In genomic region chr7:125829121-125829666, GRCm38 (mm10) we compare ENCODE assay signal across 10 mouse cellular contexts.
A peak's percentile ranks its signal among the peaks of the same experiment; 100 is the strongest.
DNase-seq lines count a peak whose midpoint lies in the region; ATAC-seq lines count a peak whose summit lies in the region.
"Had no signal": no experiment of that assay in that cellular context is flagged by ENCODE, and none has a peak within 500 bp of the region (broad histone marks: within the 10 kb centered on the region; RNA-seq: fewer than 3 reads in every experiment).

No protein-coding gene starts in this region.

- peak overlapping the region; percentile 54 for H3K27ac ChIP-seq in neural tube, embryonic 13.5 days (replicated peaks)
- peak overlapping the region; percentile 72 for H3K27ac ChIP-seq in forebrain, embryonic 15.5 days (replicated peaks)
- peak overlapping the region; percentile 41 for H3K27ac ChIP-seq in hindbrain, embryonic 15.5 days (replicated peaks)
- H3K27ac ChIP-seq: kidney, embryonic 15.5 days had no signal

- H3K4me3 ChIP-seq in neural tube, embryonic 13.5 days, result no peak overlapping the region
- H3K4me3 ChIP-seq in forebrain, embryonic 15.5 days, result no peak overlapping the region
- no peak overlapping the region for H3K4me3 ChIP-seq in hindbrain, embryonic 15.5 days
- H3K4me3 ChIP-seq: kidney, embryonic 15.5 days had no signal

- H3K27me3 ChIP-seq in neural tube, embryonic 13.5 days, result no peaks in the 10 kb centered on the region
- no peaks in the 10 kb centered on the region for H3K27me3 ChIP-seq in forebrain, embryonic 15.5 days
- H3K27me3 ChIP-seq in hindbrain, embryonic 15.5 days, result no peaks in the 10 kb centered on the region
- H3K27me3 ChIP-seq: kidney, embryonic 15.5 days had no signal

- H3K9me3 ChIP-seq in neural tube, embryonic 13.5 days, result no peaks in the 10 kb centered on the region
- H3K9me3 ChIP-seq in forebrain, embryonic 15.5 days, result no peaks in the 10 kb centered on the region
- H3K9me3 ChIP-seq in hindbrain, embryonic 15.5 days, result no peaks in the 10 kb centered on the region
- H3K9me3 ChIP-seq: kidney, embryonic 15.5 days had no signal

- no peak for DNase-seq in neural tube, embryonic 10.5 days (ENCODE audit: extremely low spot score, low spot score)
- DNase-seq in retina, postnatal 7 days (ENCODE audit: low read depth, low spot score), result peak; percentile 76
- no peak for DNase-seq in adrenal gland, postnatal 10 days
- no peak for DNase-seq in spleen, postnatal 10 days (ENCODE audit: low spot score in 2 of 2)
- DNase-seq in frontal cortex, postnatal 14 days (ENCODE audit: low spot score in 2 of 2), result no peak
- DNase-seq: adrenal gland, adult 2 months had no signal

- H3K4me2 ChIP-seq in neural tube, embryonic 13.5 days, result no peak overlapping the region
- no peak overlapping the region for H3K4me2 ChIP-seq in forebrain, embryonic 15.5 days (replicated peaks)
- H3K4me2 ChIP-seq in hindbrain, embryonic 15.5 days, result no peak overlapping the region
- H3K4me2 ChIP-seq: kidney, embryonic 15.5 days had no signal

- H3K36me3 ChIP-seq in neural tube, embryonic 13.5 days, result peaks cover 8% of the 10 kb centered on the region; the same call in 1 of the 2 replicates
- no peaks in the 10 kb centered on the region for H3K36me3 ChIP-seq in forebrain, embryonic 15.5 days
- H3K36me3 ChIP-seq in hindbrain, embryonic 15.5 days, result no peaks in the 10 kb centered on the region

- H3K4me1 ChIP-seq in neural tube, embryonic 13.5 days (replicated peaks), result peaks cover 16% of the 10 kb centered on the region
- H3K4me1 ChIP-seq in forebrain, embryonic 15.5 days, result peaks cover 28% of the 10 kb centered on the region
- H3K4me1 ChIP-seq in hindbrain, embryonic 15.5 days (replicated peaks), result peaks cover 24% of the 10 kb centered on the region

- no peak overlapping the region for H3K9ac ChIP-seq in neural tube, embryonic 13.5 days
- no peak overlapping the region for H3K9ac ChIP-seq in forebrain, embryonic 15.5 days (replicated peaks)
- H3K9ac ChIP-seq in hindbrain, embryonic 15.5 days, result no peak overlapping the region
- H3K9ac ChIP-seq: kidney, embryonic 15.5 days had no signal

- 66% methylated on average over 3 of the region's 3 CpGs for WGBS in neural tube, embryonic 13.5 days
- 26% methylated on average over 3 of the region's 3 CpGs for WGBS in forebrain, embryonic 15.5 days
- 63% methylated on average over 3 of the region's 3 CpGs for WGBS in hindbrain, embryonic 15.5 days

- ATAC-seq in neural tube, embryonic 13.5 days (ENCODE audit: low read depth), result no peak
- ATAC-seq in forebrain, embryonic 15.5 days (replicated peaks), result peak; percentile 84
- peak; percentile 75; the same call in 1 of the 2 replicates for ATAC-seq in hindbrain, embryonic 15.5 days (ENCODE audit: low FRiP score, low read depth)
